ENCODE assay signal across 8 mouse cellular contexts in genomic region chr2:30771806-30772460, GRCm38 (mm10). TPM values are rescaled to one million over a fixed set of nuclear protein-coding genes. Genes with fewer than 3 reads are reported as not detected.
A peak's percentile ranks its signal among the peaks of the same experiment; 100 is the strongest.
DNase-seq lines count a peak whose midpoint lies in the region; ATAC-seq and TF ChIP-seq lines count a peak whose summit lies in the region.

No protein-coding gene starts in this region.

- H3K27me3 ChIP-seq in C2C12 (ENCODE audit: control insufficient read depth, insufficient read depth, insufficient read length), result no peaks in the 10 kb centered on the region
- no peaks in the 10 kb centered on the region for H3K27me3 ChIP-seq in forebrain, embryonic 11.5 days (ENCODE audit: control insufficient read depth, insufficient read depth, low read length)
- no peaks in the 10 kb centered on the region for H3K27me3 ChIP-seq in heart, embryonic 16.5 days (ENCODE audit: control insufficient read depth, insufficient read depth, low read length)
- H3K27me3 ChIP-seq in liver, embryonic 13.5 days, result peaks cover 6% of the 10 kb centered on the region; the same call in 1 of the 2 replicates

- peak; percentile 77 for DNase-seq in forebrain, embryonic 11.5 days (ENCODE audit: low spot score)
- DNase-seq in kidney, postnatal 36 days, result peak; percentile 86 to 93
- DNase-seq in liver, embryonic 13.5 days, result peak; percentile 86
- peak; percentile 61 for DNase-seq in neural tube, embryonic 10.5 days (ENCODE audit: extremely low spot score, low spot score)
- DNase-seq in telencephalon, adult 2 months (ENCODE audit: low read depth, low spot score), result peak; percentile 84

- H3K4me2 ChIP-seq in forebrain, embryonic 11.5 days (ENCODE audit: low read depth, low read length, severe bottlenecking), result peak overlapping the region; percentile 84
- peak overlapping the region; percentile 95 for H3K4me2 ChIP-seq in heart, embryonic 16.5 days (ENCODE audit: low read depth, low read length)
- peak overlapping the region; percentile 99 for H3K4me2 ChIP-seq in liver, embryonic 13.5 days

- peak overlapping the region; percentile 68 for H3K9ac ChIP-seq in forebrain, embryonic 11.5 days (ENCODE audit: low read length)
- peak overlapping the region; percentile 85 for H3K9ac ChIP-seq in heart, embryonic 16.5 days (ENCODE audit: low read length)
- H3K9ac ChIP-seq in liver, embryonic 13.5 days, result peak overlapping the region; percentile 89

- ATAC-seq in forebrain, embryonic 11.5 days (replicated peaks; ENCODE audit: low FRiP score), result peak; percentile 60
- peak; percentile 86 for ATAC-seq in heart, embryonic 16.5 days (replicated peaks; ENCODE audit: extremely low read depth, insufficient read depth, low FRiP score)
- peak; percentile 94 for ATAC-seq in liver, embryonic 13.5 days (ENCODE audit: low read depth)

- WGBS in forebrain, embryonic 11.5 days, result 3% methylated on average over 19 of the region's 19 CpGs
- 4% methylated on average over 19 of the region's 19 CpGs for WGBS in heart, embryonic 16.5 days
- 1% methylated on average over 19 of the region's 19 CpGs for WGBS in liver, embryonic 13.5 days (ENCODE audit: insufficient replicate concordance)

- no peaks in the 10 kb centered on the region for H3K9me3 ChIP-seq in forebrain, embryonic 11.5 days (ENCODE audit: control insufficient read depth, low read length)
- H3K9me3 ChIP-seq in heart, embryonic 16.5 days (replicated peaks; ENCODE audit: control insufficient read depth, low read length), result no peaks in the 10 kb centered on the region
- H3K9me3 ChIP-seq in liver, embryonic 13.5 days (replicated peaks), result no peaks in the 10 kb centered on the region

- TF ChIP-seq CTCF in C2C12 (IDR thresholded peaks at IDR 0.05; ENCODE audit: control insufficient read depth, insufficient read depth, insufficient read length), result no peak

- H3ac ChIP-seq in C2C12 (ENCODE audit: control insufficient read depth, insufficient read length, low read depth), result peak overlapping the region; percentile 42

- H3K27ac ChIP-seq in brown adipose tissue, adult 24 weeks (replicated peaks; ENCODE audit: low read depth, low read length), result peak overlapping the region; percentile 94
- H3K27ac ChIP-seq in forebrain, embryonic 11.5 days (ENCODE audit: low read depth, low read length), result peak overlapping the region; percentile 76
- peak overlapping the region; percentile 96 for H3K27ac ChIP-seq in heart, embryonic 16.5 days (ENCODE audit: low read length)
- H3K27ac ChIP-seq in liver, embryonic 13.5 days, result peak overlapping the region; percentile 100

- H3K4me1 ChIP-seq in brown adipose tissue, adult 24 weeks (ENCODE audit: control insufficient read depth, insufficient read depth, insufficient read length, low read length), result peaks cover 14% of the 10 kb centered on the region
- H3K4me1 ChIP-seq in forebrain, embryonic 11.5 days (replicated peaks; ENCODE audit: control insufficient read depth, insufficient read depth, low read length), result peaks cover 16% of the 10 kb centered on the region
- H3K4me1 ChIP-seq in heart, embryonic 16.5 days (ENCODE audit: control insufficient read depth, insufficient read depth, low read length), result peaks cover 26% of the 10 kb centered on the region
- peaks cover 71% of the 10 kb centered on the region for H3K4me1 ChIP-seq in liver, embryonic 13.5 days (replicated peaks)

- no peaks in the 10 kb centered on the region for H3K79me3 ChIP-seq in C2C12 (ENCODE audit: low read depth)

- H3K79me2 ChIP-seq in C2C12 (ENCODE audit: control insufficient read depth, insufficient read depth), result no peaks in the 10 kb centered on the region

- H3K4me3 ChIP-seq in C2C12 (ENCODE audit: insufficient read depth, poor library complexity, severe bottlenecking), result no peak overlapping the region
- H3K4me3 ChIP-seq in brown adipose tissue, adult 24 weeks (ENCODE audit: insufficient read depth, low read depth, low read length), result peak overlapping the region; percentile 52
- H3K4me3 ChIP-seq in forebrain, embryonic 11.5 days (ENCODE audit: low read depth, low read length), result peak overlapping the region; percentile 46
- H3K4me3 ChIP-seq in heart, embryonic 16.5 days (ENCODE audit: low read length), result peak overlapping the region; percentile 62
- H3K4me3 ChIP-seq in liver, embryonic 13.5 days (replicated peaks), result peak overlapping the region; percentile 72

- H3K36me3 ChIP-seq in C2C12 (ENCODE audit: control insufficient read depth, insufficient read depth), result no peaks in the 10 kb centered on the region
- no peaks in the 10 kb centered on the region for H3K36me3 ChIP-seq in forebrain, embryonic 11.5 days (ENCODE audit: control insufficient read depth, insufficient read depth, low read length)
- H3K36me3 ChIP-seq in heart, embryonic 16.5 days (ENCODE audit: control insufficient read depth, insufficient read depth), result no peaks in the 10 kb centered on the region
- no peaks in the 10 kb centered on the region for H3K36me3 ChIP-seq in liver, embryonic 13.5 days

TF ChIP-seq in C2C12, 6 proteins besides CTCF, POLR2A, EP300 and RAD21:
- no peak for TF ChIP-seq CEBPB (IDR thresholded peaks at IDR 0.05; ENCODE audit: low read depth)
- TF ChIP-seq MYOG (IDR thresholded peaks at IDR 0.05; ENCODE audit: control insufficient read depth, extremely low read depth, insufficient read length), result no peak
- no peak for TF ChIP-seq MYOD1 (IDR thresholded peaks at IDR 0.05; ENCODE audit: control insufficient read depth, insufficient read length, low read depth)
- TF ChIP-seq MAX (IDR thresholded peaks at IDR 0.05), result peak; percentile 6

RNA-seq across cellular contexts. Expression of gene 1700001O22Rik, which starts 31.5 kb away (rescaled TPM):
- 0.18 TPM for polyA plus RNA-seq in C2C12 (2012; fragmentation: generic; extraction: Trizol)
- not detected in 2 replicates for polyA plus RNA-seq in brown adipose tissue, adult 24 weeks (2012; ENCODE audit: insufficient read depth, insufficient read length, missing spikeins)
- polyA plus RNA-seq in forebrain, embryonic 11.5 days (2014; fragmentation: Nextera tagmentation; extraction: Ambion mirVana), result 4.2 and 4.6 TPM in 2 replicates
- polyA plus RNA-seq in heart, embryonic 16.5 days (2015; fragmentation: Nextera tagmentation; extraction: Ambion mirVana), result 2.2 and 2.7 TPM in 2 replicates
- polyA plus RNA-seq in liver, embryonic 13.5 days (2015; fragmentation: Nextera tagmentation; extraction: Ambion mirVana), result 0.10 and 0.17 TPM in 2 replicates

RNA-seq across cellular contexts. Expression of gene Ntmt1, which starts 35.7 kb away (rescaled TPM):
- 64.7 TPM for polyA plus RNA-seq in C2C12 (2012; fragmentation: generic; extraction: Trizol)
- polyA plus RNA-seq in brown adipose tissue, adult 24 weeks (2012; ENCODE audit: insufficient read depth, insufficient read length, missing spikeins), result 14.6 and 22.2 TPM in 2 replicates
- polyA plus RNA-seq in forebrain, embryonic 11.5 days (2014; fragmentation: Nextera tagmentation; extraction: Ambion mirVana), result 102 and 118 TPM in 2 replicates
- polyA plus RNA-seq in heart, embryonic 16.5 days (2015; fragmentation: Nextera tagmentation; extraction: Ambion mirVana), result 90.0 and 90.4 TPM in 2 replicates
- 35.5 and 36.3 TPM in 2 replicates for polyA plus RNA-seq in liver, embryonic 13.5 days (2015; fragmentation: Nextera tagmentation; extraction: Ambion mirVana)

RNA-seq across cellular contexts. Expression of gene Asb6, which starts 58.2 kb away (rescaled TPM):
- polyA plus RNA-seq in C2C12 (2012; fragmentation: generic; extraction: Trizol), result 69.2 TPM
- polyA plus RNA-seq in brown adipose tissue, adult 24 weeks (2012; ENCODE audit: insufficient read depth, insufficient read length, missing spikeins), result 4.3 and 5.6 TPM in 2 replicates
- polyA plus RNA-seq in forebrain, embryonic 11.5 days (2014; fragmentation: Nextera tagmentation; extraction: Ambion mirVana), result 41.9 and 42.5 TPM in 2 replicates
- polyA plus RNA-seq in heart, embryonic 16.5 days (2015; fragmentation: Nextera tagmentation; extraction: Ambion mirVana), result 20.1 and 22.5 TPM in 2 replicates
- 34.6 and 36.6 TPM in 2 replicates for polyA plus RNA-seq in liver, embryonic 13.5 days (2015; fragmentation: Nextera tagmentation; extraction: Ambion mirVana)
